Mouse (Mus musculus) G1E (cell line): ENCODE results near the gene Agtrap.

Experiments
- CTCF ChIP-seq: IDR thresholded peaks from 2 replicates; pipeline ENCODE4 v1.5.1; 2012; ENCODE audit warnings: low read depth, low read length, inconsistent platforms, mixed read lengths
- GATA1 ChIP-seq: IDR thresholded peaks from 2 replicates; pipeline ENCODE4 v1.6.1; 2012; ENCODE audit warnings: borderline replicate concordance, low read length, inconsistent platforms, mixed read lengths

- TF ChIP-seq CTCF: no peak
- no peak for TF ChIP-seq GATA1
These were observed 47.6 kb downstream of the Agtrap start for GRCm38 (mm10) chr4:148040029-148040830.
